Mouse (Mus musculus) E14TG2a.4 (cell line): Measurements from ENCODE around the gene Fry.

ENCODE experiments used
- CTCF ChIP-seq: conservative IDR thresholded peaks from 2 replicates; pipeline ENCODE4 v1.5.1; 2014; ENCODE audit warnings: low read length
- NANOG ChIP-seq: IDR thresholded peaks from 2 replicates; pipeline ENCODE4 v1.6.1; 2014; ENCODE audit warnings: borderline replicate concordance, low read length, mixed read lengths
- POU5F1 ChIP-seq: IDR thresholded peaks from 2 replicates; pipeline ENCODE4 v1.6.1; 2014; ENCODE audit warnings: low read length, borderline replicate concordance

GRCm38 (mm10) chr5:150465218-150465617 lies 346.8 kb downstream of the Fry start:
- TF ChIP-seq CTCF (no peak), NANOG (no peak), POU5F1 (no peak)
